Mouse (Mus musculus): ENCODE data around the gene Usp43.

DNA sequence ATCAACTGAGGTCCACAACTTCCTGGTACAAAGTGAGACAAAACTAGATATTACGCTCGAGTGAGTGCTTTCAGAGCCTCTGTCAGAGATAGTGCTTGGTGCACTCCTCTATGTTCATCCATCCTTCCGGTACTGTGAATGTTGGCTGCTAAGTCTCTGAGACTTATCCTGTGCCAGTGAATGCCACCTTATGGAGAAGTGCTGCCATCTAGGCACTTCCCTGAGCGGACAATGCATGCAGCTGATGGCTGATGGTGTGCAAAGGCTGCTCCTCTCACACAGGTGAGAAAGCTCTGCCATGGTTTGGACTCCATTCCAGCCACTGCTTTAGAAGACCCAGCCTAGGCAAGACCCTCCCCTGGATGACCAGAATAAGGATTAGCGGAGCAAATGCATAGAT is 113.9 kb downstream of the Usp43 start:
- TF ChIP-seq CTCF (IDR thresholded peaks at IDR 0.05), result no peak; the same call in 1 of the 2 replicates
- TF ChIP-seq EP300 (IDR thresholded peaks at IDR 0.05), result no peak
